Mouse (Mus musculus) forebrain, embryonic 14.5 days (tissue): Measurements from ENCODE around the gene Fam172a. TPM values are rescaled to one million over a fixed set of nuclear protein-coding genes. Genes with fewer than 3 reads are reported as not detected.

ENCODE experiments used
- ATAC-seq: fragments of 200-750 bp; cut with Nextera tagmentation; 2 replicates; pipeline ENCODE4 v1.8.0; 2017; ENCODE audit warnings: mild to moderate bottlenecking, moderate library complexity
- DNase-seq: peaks from one replicate; pipeline ENCODE4 v3.0.0-alpha.2; 2015; ENCODE audit warnings: low spot score
- H3K27ac ChIP-seq: fragments of 300-500 bp; sonication (generic); 2 replicates; pipeline ENCODE4 v1.5.1; 2014; ENCODE audit warnings: low read depth, mild to moderate bottlenecking, control low read depth, low read length, moderate library complexity
- H3K27me3 ChIP-seq: fragments of 300-500 bp; sonication (generic); replicated peaks from 2 replicates; pipeline ENCODE4 v1.6.1; 2014; ENCODE audit warnings: low read length, control low read depth, mixed read lengths; ENCODE audit not compliant: control insufficient read depth, insufficient read depth
- H3K36me3 ChIP-seq: fragments of 300-500 bp; sonication (generic); 2 replicates; pipeline ENCODE4 v1.6.1; 2014; ENCODE audit warnings: low read length, control low read depth; ENCODE audit not compliant: control insufficient read depth, insufficient read depth
- H3K4me1 ChIP-seq: fragments of 300-500 bp; sonication (generic); 2 replicates; pipeline ENCODE4 v1.6.1; 2014; ENCODE audit warnings: antibody characterized with exemption, low read length, control low read depth; ENCODE audit not compliant: control insufficient read depth, insufficient read depth
- H3K4me2 ChIP-seq: fragments of 300-500 bp; sonication (generic); 2 replicates; pipeline ENCODE4 v1.6.1; 2014; ENCODE audit warnings: mild to moderate bottlenecking, control low read depth, low read length
- H3K4me3 ChIP-seq: fragments of 300-500 bp; sonication (generic); 2 replicates; pipeline ENCODE4 v1.5.1; 2014; ENCODE audit warnings: low read depth, low read length, control low read depth
- H3K9ac ChIP-seq: fragments of 300-500 bp; sonication (generic); 2 replicates; pipeline ENCODE4 v1.6.1; 2014; ENCODE audit warnings: mild to moderate bottlenecking, low read length, control low read depth, moderate library complexity
- H3K9me3 ChIP-seq: fragments of 300-500 bp; sonication (generic); replicated peaks from 2 replicates; pipeline ENCODE4 v1.6.1; 2016; ENCODE audit warnings: low read length, control low read depth, mixed read lengths; ENCODE audit not compliant: control insufficient read depth
- WGBS: fragments of 180-500 bp; shearing (Covaris S2); extraction: QIAGEN DNeasy Blood & Tissue Kit; methylation state at CpG from one replicate; pipeline ENCODE4 v1.1.7; 2014; 5-methylcytosine and 5-hydroxymethylcytosine counted together
- polyA plus RNA-seq: library from polyadenylated mRNA; unstranded; fragments of >200 nt; fragmentation: Nextera tagmentation; extraction: Ambion mirVana; gene quantifications from 2 replicates; pipeline ENCODE4 v1.2.1, GENCODE M21; 2014

Fam172a gene
- polyA plus RNA-seq, 1 experiment from 2014 or later: 49.5 TPM

DNA sequence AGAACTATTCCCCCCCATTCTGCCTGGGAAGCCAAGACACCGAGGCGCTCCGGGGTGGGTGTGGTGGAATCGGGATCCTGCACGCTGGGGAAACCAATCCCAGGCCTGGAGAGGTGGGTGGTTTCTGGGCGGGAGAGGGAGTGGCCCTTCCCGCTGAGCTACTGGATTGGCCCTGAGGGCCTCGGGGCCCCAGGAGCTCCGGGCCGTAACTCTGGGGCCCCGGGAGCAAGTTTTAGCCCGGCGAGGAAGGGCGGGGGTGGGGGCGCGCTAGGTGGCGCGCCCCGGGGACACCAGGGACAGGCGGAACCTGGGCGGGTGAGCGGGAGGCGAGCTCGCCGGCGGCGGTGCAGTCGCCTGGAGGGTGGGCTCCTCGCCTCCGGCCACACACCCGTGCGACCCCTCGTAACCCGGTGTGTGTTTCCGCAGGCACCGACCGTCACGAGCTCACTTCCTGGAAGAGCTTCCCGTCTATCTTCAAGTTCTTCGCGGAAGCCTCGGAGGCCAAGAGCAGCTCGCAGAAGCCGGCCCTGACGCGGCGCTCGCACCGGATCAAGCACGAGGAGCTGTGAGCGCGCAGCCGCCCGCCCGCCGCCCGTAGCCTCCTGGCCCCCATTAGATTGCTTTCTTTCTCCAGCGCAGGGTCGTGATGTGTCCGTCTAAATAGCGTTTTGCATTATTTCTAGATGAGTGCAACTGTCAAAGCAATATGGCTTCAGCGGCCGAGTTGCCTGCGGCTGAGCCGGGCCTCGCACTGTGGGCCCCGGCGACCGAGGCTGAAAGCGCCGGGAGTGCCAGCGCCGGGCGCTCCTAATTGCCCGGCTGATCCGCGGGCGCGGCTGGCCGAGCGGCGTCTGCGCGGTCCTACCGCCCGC lies 461.5 kb downstream of the Fam172a start:
- DNase-seq (peak; percentile 90), ATAC-seq (peak; percentile 91)
- Histone ChIP-seq H3K9ac (peak overlapping the region; percentile 90), H3K4me2 (peak overlapping the region; percentile 80), H3K4me3 (peak overlapping the region; percentile 62), H3K27me3 (peaks cover 33% of the 10 kb centered on the region), H3K9me3 (no peaks in the 10 kb centered on the region), H3K27ac (peak overlapping the region; percentile 97), H3K4me1 (0 out of 2 replicates have a peak, but pooled peaks cover 3% of the 10 kb centered on the region), H3K36me3 (no peaks in the 10 kb centered on the region)
- under 1% methylated on average over 65 of the region's 86 CpGs for WGBS

DNA sequence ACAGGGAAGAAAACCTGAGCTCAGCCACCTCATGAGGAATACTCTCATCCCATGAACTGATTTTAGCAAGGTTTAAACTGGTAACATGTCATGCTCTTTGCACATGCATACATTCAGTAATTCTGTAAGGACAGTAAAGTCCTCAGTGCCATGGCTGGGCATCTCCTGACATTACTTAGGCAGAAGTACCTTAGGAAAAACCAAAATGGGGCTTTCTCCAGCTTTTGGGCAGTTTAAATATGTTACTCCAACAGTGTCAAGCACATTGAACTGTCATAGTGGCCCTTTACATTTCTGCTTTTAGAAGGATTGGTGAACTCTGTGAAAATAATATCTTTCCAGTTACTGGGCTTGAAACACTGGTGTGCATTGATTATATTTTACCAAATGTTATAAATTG lies 463.1 kb downstream of the Fam172a start:
- no peak for ATAC-seq
- H3K4me2 ChIP-seq: peak overlapping the region; percentile 80

DNA sequence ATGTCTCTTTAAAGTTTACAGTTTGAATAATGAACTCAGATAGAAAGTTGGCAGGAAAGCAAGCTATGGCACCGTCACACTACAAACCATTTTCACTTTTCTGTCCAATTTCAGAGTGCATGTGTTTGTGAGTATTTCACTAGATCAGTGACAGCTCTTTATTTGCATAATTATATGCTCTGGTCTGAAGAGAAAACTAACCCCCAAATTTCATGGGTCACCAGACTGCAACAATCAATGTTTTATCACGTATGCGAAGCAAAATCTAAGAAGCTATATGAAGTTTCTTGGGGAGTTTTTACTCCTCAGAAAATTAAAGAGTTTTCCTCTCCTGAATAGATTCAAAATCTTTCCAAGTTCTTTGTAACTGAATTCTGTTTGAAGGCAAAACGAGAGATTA lies 466.3 kb downstream of the Fam172a start:
- peak overlapping the region; percentile 68 for H3K27ac ChIP-seq
- no peak overlapping the region for H3K9ac ChIP-seq
- H3K9me3 ChIP-seq: no peaks in the 10 kb centered on the region
- no peak overlapping the region for H3K4me3 ChIP-seq
- H3K4me1 ChIP-seq: 0 out of 2 replicates have a peak, but pooled peaks cover 5% of the 10 kb centered on the region
- DNase-seq (peak; percentile 80), ATAC-seq (peak; percentile 42)
- no peaks in the 10 kb centered on the region for H3K36me3 ChIP-seq
- H3K4me2 ChIP-seq: no peak overlapping the region
- peaks cover 63% of the 10 kb centered on the region for H3K27me3 ChIP-seq
- 10% methylated on average over 4 of the region's 4 CpGs for WGBS

More for the DNA sequence above, 463.1 kb downstream of the Fam172a start:
- no peaks in the 10 kb centered on the region for H3K9me3 ChIP-seq
- peaks cover 45% of the 10 kb centered on the region for H3K27me3 ChIP-seq
- no peak for DNase-seq
- peak overlapping the region; percentile 97 for H3K27ac ChIP-seq
- H3K9ac ChIP-seq: peak overlapping the region; percentile 90
- H3K4me1 ChIP-seq: 0 out of 2 replicates have a peak, but pooled peaks cover 3% of the 10 kb centered on the region
- no peaks in the 10 kb centered on the region for H3K36me3 ChIP-seq
- H3K4me3 ChIP-seq: peak overlapping the region; percentile 3; the same call in 1 of the 2 replicates

DNA sequence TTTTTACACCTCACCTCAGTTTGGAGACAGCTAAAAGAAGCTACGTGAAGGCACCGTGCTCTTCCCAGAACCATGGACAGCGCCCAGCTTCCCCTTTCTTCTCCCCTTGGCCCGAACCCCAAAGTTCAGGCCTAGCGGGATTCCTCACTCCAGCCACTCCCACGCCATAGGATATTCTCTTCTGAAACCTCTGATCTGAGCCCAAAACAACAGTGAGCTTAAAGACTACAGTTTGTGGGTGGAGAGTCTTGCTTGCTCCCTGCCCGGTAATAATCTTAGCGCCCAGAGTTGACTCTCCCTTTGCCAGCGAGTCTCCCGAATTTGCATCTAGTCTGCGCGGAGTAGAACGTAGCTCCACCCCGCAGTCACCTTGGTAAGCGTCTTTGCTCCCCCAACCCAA lies 469.5 kb downstream of the Fam172a start:
- Histone ChIP-seq H3K4me1 (0 out of 2 replicates have a peak, but pooled peaks cover 2% of the 10 kb centered on the region), H3K9ac (peak overlapping the region; percentile 60), H3K4me3 (peak overlapping the region; percentile 15), H3K27ac (peak overlapping the region; percentile 86), H3K4me2 (peak overlapping the region; percentile 51), H3K9me3 (no peaks in the 10 kb centered on the region), H3K27me3 (peaks cover 59% of the 10 kb centered on the region), H3K36me3 (no peaks in the 10 kb centered on the region)
- DNase-seq (peak; percentile 55), ATAC-seq (peak; percentile 33; the same call in 1 of the 2 replicates)
- WGBS: 6% methylated on average over 15 of the region's 15 CpGs

DNA sequence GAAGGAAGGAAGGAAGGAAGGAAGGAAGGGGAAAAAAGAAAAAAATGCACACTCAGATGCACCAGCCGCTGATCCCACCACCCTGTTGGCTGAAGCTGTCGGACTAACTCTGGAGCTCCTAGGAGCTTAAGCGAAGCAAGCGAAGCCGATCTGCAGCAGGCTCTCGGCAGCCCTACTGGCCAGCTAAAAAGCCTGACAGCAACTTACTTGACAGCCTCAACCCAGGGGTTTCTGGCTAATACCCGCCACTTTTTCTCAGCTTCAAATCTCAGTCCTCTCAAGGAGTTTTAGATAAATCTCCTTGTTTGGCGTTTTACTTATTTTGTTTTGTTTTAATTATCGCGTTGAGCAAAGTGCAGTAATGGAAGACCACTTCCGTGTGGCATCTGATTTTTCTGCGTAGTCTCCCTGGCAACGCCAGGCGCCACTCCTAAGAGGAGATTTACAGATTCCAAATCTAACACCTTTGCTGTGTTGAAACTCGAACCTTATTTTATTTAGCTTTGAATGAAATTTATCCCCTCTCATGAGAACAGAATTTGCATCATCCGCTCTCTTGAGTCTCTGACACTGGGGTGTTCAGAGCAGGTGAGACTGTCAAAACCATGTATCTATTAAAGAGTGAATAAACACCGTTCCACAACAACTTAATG lies 470.3 kb downstream of the Fam172a start:
- Histone ChIP-seq H3K9ac (peak overlapping the region; percentile 64), H3K27ac (peak overlapping the region; percentile 86), H3K9me3 (no peaks in the 10 kb centered on the region), H3K4me1 (0 out of 2 replicates have a peak, but pooled peaks cover 2% of the 10 kb centered on the region), H3K4me3 (peak overlapping the region; percentile 19), H3K4me2 (peak overlapping the region; percentile 51), H3K36me3 (no peaks in the 10 kb centered on the region), H3K27me3 (peaks cover 55% of the 10 kb centered on the region)
- 2% methylated on average over 17 of the region's 17 CpGs for WGBS
- ATAC-seq (no peak), DNase-seq (peak; percentile 71)

DNA sequence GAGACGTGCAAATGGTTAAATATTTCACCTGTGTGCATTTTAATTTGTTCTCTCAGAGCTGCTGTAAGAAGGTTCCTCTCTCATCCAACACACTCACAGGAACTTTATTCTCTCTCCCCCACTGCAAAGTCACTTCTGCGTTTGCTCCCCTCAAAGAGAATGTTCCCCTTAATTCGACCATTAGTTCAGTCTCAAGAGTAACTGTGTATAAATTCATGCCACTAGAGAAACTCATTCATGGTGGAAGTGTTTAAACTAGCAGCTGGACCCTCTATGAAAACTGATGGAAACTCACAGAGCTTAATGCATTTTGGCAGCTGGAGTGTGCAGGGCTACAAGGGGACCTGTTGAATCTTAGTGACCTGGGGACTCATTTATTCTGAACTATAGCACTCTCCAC lies 471.0 kb downstream of the Fam172a start:
- Histone ChIP-seq H3K27me3 (peaks cover 47% of the 10 kb centered on the region), H3K27ac (peak overlapping the region; percentile 86; the same call in 1 of the 2 replicates), H3K4me3 (peak overlapping the region; percentile 19; the same call in 1 of the 2 replicates), H3K36me3 (no peaks in the 10 kb centered on the region), H3K9ac (peak overlapping the region; percentile 64), H3K9me3 (no peaks in the 10 kb centered on the region), H3K4me2 (peak overlapping the region; percentile 51), H3K4me1 (0 out of 2 replicates have a peak, but pooled peaks cover 2% of the 10 kb centered on the region)
- WGBS: 6% methylated on average over 3 of the region's 3 CpGs
- DNase-seq: peak; percentile 42
- no peak for ATAC-seq

DNA sequence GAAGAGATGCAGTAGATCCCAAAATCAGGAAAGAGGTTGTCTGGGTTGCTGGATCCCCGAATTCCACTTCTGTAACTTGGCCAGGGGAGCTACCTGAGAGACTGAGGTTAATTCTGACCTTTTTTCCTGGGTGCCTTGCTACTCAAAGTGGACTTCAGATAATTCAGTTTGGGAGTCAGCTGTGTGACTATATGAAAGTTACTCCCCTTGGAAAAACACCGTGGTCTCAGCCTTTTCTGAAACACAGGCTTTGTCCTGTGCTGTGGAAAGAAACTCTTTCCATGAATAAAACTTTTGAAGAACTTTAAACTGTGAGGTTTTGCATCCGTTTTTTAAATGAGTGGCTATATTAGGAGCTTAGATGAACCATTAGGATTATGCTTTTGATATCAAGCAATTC lies 472.4 kb downstream of the Fam172a start:
- Histone ChIP-seq H3K9me3 (no peaks in the 10 kb centered on the region), H3K9ac (peak overlapping the region; percentile 33; the same call in 1 of the 2 replicates), H3K27ac (no peak overlapping the region), H3K4me2 (peak overlapping the region; percentile 43), H3K4me1 (0 out of 2 replicates have a peak, but pooled peaks cover 3% of the 10 kb centered on the region), H3K4me3 (no peak overlapping the region), H3K27me3 (peaks cover 36% of the 10 kb centered on the region), H3K36me3 (no peaks in the 10 kb centered on the region)
- 2% methylated on average over 3 of the region's 3 CpGs for WGBS
- ATAC-seq (no peak), DNase-seq (no peak)

DNA sequence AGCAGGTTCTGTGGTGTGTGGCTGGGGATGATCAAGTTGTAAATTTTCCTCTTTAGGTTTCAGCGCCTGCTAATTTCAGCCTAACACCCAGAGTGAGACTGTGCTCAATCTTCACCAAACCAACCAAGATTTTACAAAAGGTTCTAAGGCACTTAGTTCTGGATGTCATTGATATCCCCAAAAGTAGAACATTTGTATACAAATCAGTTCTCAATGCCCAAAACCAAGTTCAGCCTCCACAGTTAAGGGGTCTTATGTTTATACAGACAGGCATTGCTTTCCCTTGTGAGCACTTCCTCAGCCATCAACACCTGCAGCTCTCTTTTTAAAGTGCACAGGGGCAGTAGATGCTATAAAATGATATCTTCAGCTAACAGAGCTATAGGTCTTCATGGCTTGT lies 473.1 kb downstream of the Fam172a start:
- peak overlapping the region; percentile 40 for H3K9ac ChIP-seq
- H3K36me3 ChIP-seq: no peaks in the 10 kb centered on the region
- no peak for ATAC-seq
- H3K27me3 ChIP-seq: peaks cover 31% of the 10 kb centered on the region
- no peak overlapping the region for H3K4me3 ChIP-seq
- DNase-seq: peak; percentile 20
- H3K4me2 ChIP-seq: peak overlapping the region; percentile 43
- 0 out of 2 replicates have a peak, but pooled peaks cover 9% of the 10 kb centered on the region for H3K4me1 ChIP-seq
- no peaks in the 10 kb centered on the region for H3K9me3 ChIP-seq
- 26% methylated on average over 1 of the region's 1 CpGs for WGBS
- peak overlapping the region; percentile 35 for H3K27ac ChIP-seq
